Mouse (Mus musculus): ENCODE results near the gene Ces1h. TPM values are rescaled to one million over a fixed set of nuclear protein-coding genes. Genes with fewer than 3 reads are reported as not detected.

Gene Ces1h
- total RNA-seq (2021): not detected
- long read RNA-seq, experiment 1: 0 reads
- long read RNA-seq, experiment 2: 0 reads

- no peak for DNase-seq
- intact Hi-C loops (cut with DNase I): no loop called here
These were observed at the start of gene Ces1h for GRCm38 (mm10) chr8:93379625-93380024. Ces1h (minus strand) TSS chr8:93379725.

- no peak for DNase-seq
- intact Hi-C loops (cut with DNase I): no loop called here
These were observed 47.7 kb upstream of the Ces1h start for GRCm38 (mm10) chr8:93427195-93427594.

GRCm38 (mm10) chr8:93415387-93415786, 35.9 kb upstream of the Ces1h start:
- intact Hi-C loops (cut with DNase I): no loop called here
- no peak for DNase-seq

GRCm38 (mm10) chr8:93408830-93409229, 29.3 kb upstream of the Ces1h start:
- no peak for DNase-seq
- intact Hi-C loops (cut with DNase I): no loop called here

- intact Hi-C loops (cut with DNase I): loop anchor here (2.0 to 10.0 kb wide), 4 partner anchors 182 to 341 kb away; partner anchors contain the start of gene Ces1d
- DNase-seq: no peak
These were observed 20.2 kb upstream of the Ces1h start for GRCm38 (mm10) chr8:93399698-93400097.

GRCm38 (mm10) chr8:93398044-93398443, 18.5 kb upstream of the Ces1h start:
- peak; percentile 9 to 49 for DNase-seq
- intact Hi-C loops (cut with DNase I): loop anchor here (2.0 to 10.0 kb wide), 4 partner anchors 181 to 339 kb away; partner anchors contain the start of gene Ces1d

- intact Hi-C loops (cut with DNase I): loop anchor here (10.0 kb wide), 1 partner anchor 249 kb away; no protein-coding TSS in a partner anchor
- peak in 1 of 2 experiments; percentile 5 for DNase-seq
These were observed 14.6 kb upstream of the Ces1h start for GRCm38 (mm10) chr8:93394079-93394619.

GRCm38 (mm10) chr8:93369481-93369880, 10.0 kb downstream of the Ces1h start:
- intact Hi-C loops (cut with DNase I): no loop called here
- no peak for DNase-seq

GRCm38 (mm10) chr8:93360113-93360512, 19.4 kb downstream of the Ces1h start:
- DNase-seq: peak in 1 of 2 experiments; percentile 12
- intact Hi-C loops (cut with DNase I): no loop called here

GRCm38 (mm10) chr8:93339531-93339930, 40.0 kb downstream of the Ces1h start:
- no peak for DNase-seq
- intact Hi-C loops (cut with DNase I): no loop called here

- intact Hi-C loops (cut with DNase I): no loop called here
- DNase-seq: no peak
These were observed 42.3 kb downstream of the Ces1h start, which contains the start of gene Ces1g for GRCm38 (mm10) chr8:93337207-93337606. Ces1g (minus strand) TSS chr8:93337308.

GRCm38 (mm10) chr8:93332703-93333102, 46.8 kb downstream of the Ces1h start:
- no peak for DNase-seq
- intact Hi-C loops (cut with DNase I): no loop called here

- no peak for DNase-seq
- intact Hi-C loops (cut with DNase I): no loop called here
These were observed 48.4 kb downstream of the Ces1h start for GRCm38 (mm10) chr8:93331151-93331550.

GRCm38 (mm10) chr8:93325123-93325522, 54.4 kb downstream of the Ces1h start:
- intact Hi-C loops (cut with DNase I): no loop called here

GRCm38 (mm10) chr8:93317031-93317430, 62.5 kb downstream of the Ces1h start:
- intact Hi-C loops (cut with DNase I): no loop called here
- DNase-seq: no peak

More at GRCm38 (mm10) chr8:93325123-93325522, 54.4 kb downstream of the Ces1h start:
- no peak for DNase-seq

GRCm38 (mm10) chr8:93315557-93315956, 64.0 kb downstream of the Ces1h start:
- intact Hi-C loops (cut with DNase I): no loop called here
- no peak for DNase-seq

Other genes with a start within 250 kb of the Ces1h start
- gene Ces1c, start 248.4 kb downstream of the Ces1h start, total RNA-seq (2021): not detected
- gene Ces1d, start 181.9 kb downstream of the Ces1h start, total RNA-seq (2021): 10 to 100 TPM; 54.0 to 99.2 TPM
- 1 to 10 TPM; 1.0 to 1.3 TPM for gene Ces1e, start 150.1 kb downstream of the Ces1h start, total RNA-seq (2021)
- gene Ces1f, start 100.0 kb downstream of the Ces1h start, total RNA-seq (2021): under 1 TPM; 0.22 to 0.67 TPM
- gene Ces1g, start 42.4 kb downstream of the Ces1h start, total RNA-seq (2021): not detected
- under 1 TPM; 0.15 to 0.79 TPM for gene Ces5a, start 156.1 kb upstream of the Ces1h start, total RNA-seq (2021)

Data from heart, postnatal 14 days (tissue).